Mouse (Mus musculus) small intestine, adult 2 months (tissue): ENCODE measurements around the gene E130308A19Rik.

Experiments used
- CTCF ChIP-seq: fragments of 200-500 bp; IDR thresholded peaks from 2 replicates; pipeline ENCODE4 v1.5.1; 2012; ENCODE audit warnings: low read depth, mild to moderate bottlenecking, control low read depth, inconsistent platforms, low read length, moderate library complexity, mixed read lengths; ENCODE audit not compliant: insufficient replicate concordance, insufficient read length; ENCODE audit errors: extremely low read depth
- POLR2A ChIP-seq: fragments of 200-500 bp; IDR thresholded peaks from 2 replicates; pipeline ENCODE4 v1.6.1; 2012; ENCODE audit warnings: low read depth, mild to moderate bottlenecking, control low read depth, inconsistent platforms, low read length, moderate library complexity

- TF ChIP-seq POLR2A (no peak), CTCF (no peak)
Observed at GRCm38 (mm10) chr4:59727187-59727877, 101.3 kb downstream of the E130308A19Rik start.
